Mouse (Mus musculus) liver, embryonic 12.5 days (tissue): ENCODE results near the gene Gpr45. TPM values are rescaled to one million over a fixed set of nuclear protein-coding genes. Genes with fewer than 3 reads are reported as not detected.

Experiments
- ATAC-seq: fragments of 200-750 bp; cut with Nextera tagmentation; 2 replicates; pipeline ENCODE4 v1.8.0; 2017; ENCODE audit warnings: moderate number of reproducible peaks, mild to moderate bottlenecking, moderate library complexity
- H3K27ac ChIP-seq: fragments of 300-500 bp; sonication (generic); 2 replicates; pipeline ENCODE4 v1.5.1; 2016; ENCODE audit warnings: mild to moderate bottlenecking
- H3K27me3 ChIP-seq: fragments of 300-500 bp; sonication (generic); replicated peaks from 2 replicates; pipeline ENCODE4 v1.6.1; 2016; ENCODE audit warnings: mild to moderate bottlenecking, moderate library complexity
- H3K36me3 ChIP-seq: fragments of 300-500 bp; sonication (generic); 2 replicates; pipeline ENCODE4 v1.6.1; 2016; ENCODE audit warnings: mild to moderate bottlenecking, moderate library complexity
- H3K4me1 ChIP-seq: fragments of 300-500 bp; sonication (generic); 2 replicates; pipeline ENCODE4 v1.6.1; 2016
- H3K4me2 ChIP-seq: fragments of 300-500 bp; sonication (generic); 2 replicates; pipeline ENCODE4 v1.6.1; 2016; ENCODE audit warnings: mild to moderate bottlenecking, moderate library complexity
- H3K4me3 ChIP-seq: fragments of 300-500 bp; sonication (generic); 2 replicates; pipeline ENCODE4 v1.5.1; 2016; ENCODE audit warnings: mild to moderate bottlenecking, moderate library complexity
- H3K9ac ChIP-seq: fragments of 300-500 bp; sonication (generic); 2 replicates; pipeline ENCODE4 v1.6.1; 2016; ENCODE audit warnings: mild to moderate bottlenecking, moderate library complexity
- H3K9me3 ChIP-seq: fragments of 300-500 bp; sonication (generic); replicated peaks from 2 replicates; pipeline ENCODE4 v1.6.1; 2016; ENCODE audit warnings: mild to moderate bottlenecking, moderate library complexity
- WGBS: fragments of 180-500 bp; shearing (Covaris S2); methylation state at CpG from one replicate; pipeline ENCODE4 v1.1.7; 2016; ENCODE audit not compliant: insufficient replicate concordance; 5-methylcytosine and 5-hydroxymethylcytosine counted together
- polyA plus RNA-seq: library from polyadenylated mRNA; unstranded; fragments of >200 nt; fragmentation: Nextera tagmentation; extraction: Ambion mirVana; gene quantifications from 2 replicates; pipeline ENCODE4 v1.2.1, GENCODE M21; 2016

Gpr45 gene
- 0.56 and 0.84 TPM in 2 replicates for polyA plus RNA-seq

GRCm38 (mm10) chr1:42952734-42953481 lies at the start of gene Gpr45:
TSS of gene Gpr45 (plus strand) at chr1:42952872.
- peak; percentile 40 for ATAC-seq
- no peak within 1 kb of the TSS for H3K9ac ChIP-seq
- WGBS: 2% methylated on average over 48 of the region's 71 CpGs
- peak within 1 kb of the TSS; percentile 50 for H3K4me3 ChIP-seq
- H3K4me1 ChIP-seq: no peaks in the 10 kb centered on the region; the same call in 1 of the 2 replicates
- H3K9me3 ChIP-seq: no peaks in the 10 kb centered on the region
- no peak within 1 kb of the TSS for H3K27ac ChIP-seq
- peak within 1 kb of the TSS; percentile 66 for H3K4me2 ChIP-seq
- peaks cover 39% of the 10 kb centered on the region for H3K27me3 ChIP-seq
- no peaks in the 10 kb centered on the region for H3K36me3 ChIP-seq

GRCm38 (mm10) chr1:42905148-42905547 lies 47.5 kb upstream of the Gpr45 start:
- Histone ChIP-seq H3K27me3 (no peaks in the 10 kb centered on the region), H3K9ac (no peak overlapping the region), H3K4me2 (no peak overlapping the region), H3K36me3 (peaks cover 43% of the 10 kb centered on the region), H3K27ac (no peak overlapping the region), H3K4me3 (no peak overlapping the region), H3K4me1 (no peaks in the 10 kb centered on the region), H3K9me3 (no peaks in the 10 kb centered on the region)
- WGBS: 82% methylated on average over 11 of the region's 11 CpGs
- no peak for ATAC-seq

GRCm38 (mm10) chr1:42906696-42907095 lies 46.0 kb upstream of the Gpr45 start:
- peaks cover 29% of the 10 kb centered on the region for H3K36me3 ChIP-seq
- 83% methylated on average over 7 of the region's 7 CpGs for WGBS
- no peak overlapping the region for H3K27ac ChIP-seq
- no peak for ATAC-seq
- no peak overlapping the region for H3K4me2 ChIP-seq
- no peak overlapping the region for H3K4me3 ChIP-seq
- no peak overlapping the region for H3K9ac ChIP-seq
- H3K4me1 ChIP-seq: no peaks in the 10 kb centered on the region
- no peaks in the 10 kb centered on the region for H3K9me3 ChIP-seq
- H3K27me3 ChIP-seq: no peaks in the 10 kb centered on the region

DNA sequence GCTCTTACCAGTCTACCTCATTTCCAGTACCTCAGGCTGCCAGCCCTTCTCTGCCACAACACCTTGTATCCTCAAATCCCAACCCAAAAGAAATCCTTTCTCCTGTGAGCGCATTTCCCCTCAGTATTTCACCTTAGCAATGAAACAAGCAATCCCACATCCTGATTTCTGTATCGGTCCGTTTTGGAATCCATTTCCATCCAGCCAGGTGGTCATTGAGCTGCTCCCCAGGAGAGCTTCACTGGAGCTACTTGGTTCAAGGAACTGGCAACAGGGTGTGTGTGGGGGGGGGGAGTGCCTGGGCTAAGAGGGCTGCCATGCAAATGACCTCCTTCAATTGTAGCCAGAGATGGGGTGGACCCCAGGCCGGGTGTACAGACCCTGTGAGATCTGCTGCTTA lies 45.5 kb upstream of the Gpr45 start:
- Histone ChIP-seq H3K27me3 (no peaks in the 10 kb centered on the region), H3K4me2 (no peak overlapping the region), H3K36me3 (peaks cover 29% of the 10 kb centered on the region), H3K9ac (no peak overlapping the region), H3K4me1 (no peaks in the 10 kb centered on the region), H3K27ac (no peak overlapping the region), H3K4me3 (no peak overlapping the region), H3K9me3 (no peaks in the 10 kb centered on the region)
- no peak for ATAC-seq
- 64% methylated on average over 4 of the region's 4 CpGs for whole genome bisulfite sequencing

- H3K4me3 ChIP-seq: no peak overlapping the region
- WGBS: 11% methylated on average over 4 of the region's 4 CpGs
These were observed 37.6 kb upstream of the Gpr45 start for GRCm38 (mm10) chr1:42915062-42915461.

DNA sequence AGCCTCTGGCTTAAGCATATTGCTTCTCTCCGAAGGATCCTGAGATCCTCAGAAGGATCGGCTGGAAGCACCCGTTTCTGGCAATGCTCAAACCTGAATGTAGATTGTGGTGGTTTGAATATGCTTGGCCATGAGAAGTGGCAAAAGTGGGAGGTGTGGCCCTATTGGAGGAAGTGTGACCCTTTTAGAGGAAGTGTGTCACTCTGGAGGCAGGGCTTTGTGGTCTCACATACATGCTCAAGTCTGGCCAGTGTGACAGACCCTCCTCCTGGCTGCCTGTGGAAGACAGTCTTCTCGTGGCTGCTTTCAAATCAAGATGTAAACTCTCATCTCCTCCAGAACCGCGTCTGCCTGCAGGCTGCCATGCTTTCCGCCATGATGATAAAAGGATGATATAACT lies 36.0 kb upstream of the Gpr45 start:
- ATAC-seq: no peak
- Histone ChIP-seq H3K9me3 (no peaks in the 10 kb centered on the region), H3K27me3 (no peaks in the 10 kb centered on the region), H3K9ac (no peak overlapping the region), H3K36me3 (no peaks in the 10 kb centered on the region), H3K4me3 (no peak overlapping the region), H3K27ac (no peak overlapping the region), H3K4me2 (no peak overlapping the region), H3K4me1 (no peaks in the 10 kb centered on the region)
- WGBS: 68% methylated on average over 7 of the region's 7 CpGs

More at GRCm38 (mm10) chr1:42915062-42915461, 37.6 kb upstream of the Gpr45 start:
- H3K4me2 ChIP-seq: no peak overlapping the region
- no peaks in the 10 kb centered on the region for H3K27me3 ChIP-seq
- H3K9me3 ChIP-seq: no peaks in the 10 kb centered on the region
- no peak for ATAC-seq
- H3K9ac ChIP-seq: no peak overlapping the region
- no peaks in the 10 kb centered on the region for H3K36me3 ChIP-seq
- H3K27ac ChIP-seq: no peak overlapping the region
- no peaks in the 10 kb centered on the region for H3K4me1 ChIP-seq

DNA sequence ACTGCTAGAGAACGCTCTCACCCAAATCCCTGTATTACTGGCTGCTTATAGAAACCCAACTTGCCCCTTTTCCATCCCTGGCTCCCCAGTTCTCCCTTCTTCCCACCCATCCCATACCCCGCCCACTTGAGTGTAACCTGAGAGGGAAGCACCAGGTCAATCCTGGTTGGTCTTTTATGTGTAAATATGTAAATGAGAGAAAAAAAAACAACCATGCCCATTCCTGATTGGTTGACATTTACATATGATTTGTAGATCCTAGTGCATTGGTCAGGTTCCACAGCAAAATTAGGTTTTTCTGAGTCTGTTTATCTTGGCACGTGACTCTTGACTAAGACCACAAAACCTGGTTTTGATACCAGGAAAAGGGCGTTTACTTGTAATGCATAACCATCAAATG lies 34.8 kb upstream of the Gpr45 start:
- ATAC-seq: no peak
- 27% methylated on average over 4 of the region's 4 CpGs for WGBS
- H3K36me3 ChIP-seq: no peaks in the 10 kb centered on the region
- H3K9ac ChIP-seq: no peak overlapping the region
- H3K4me2 ChIP-seq: no peak overlapping the region
- no peaks in the 10 kb centered on the region for H3K9me3 ChIP-seq
- H3K27ac ChIP-seq: no peak overlapping the region
- H3K27me3 ChIP-seq: no peaks in the 10 kb centered on the region
- H3K4me1 ChIP-seq: no peaks in the 10 kb centered on the region
- no peak overlapping the region for H3K4me3 ChIP-seq

DNA sequence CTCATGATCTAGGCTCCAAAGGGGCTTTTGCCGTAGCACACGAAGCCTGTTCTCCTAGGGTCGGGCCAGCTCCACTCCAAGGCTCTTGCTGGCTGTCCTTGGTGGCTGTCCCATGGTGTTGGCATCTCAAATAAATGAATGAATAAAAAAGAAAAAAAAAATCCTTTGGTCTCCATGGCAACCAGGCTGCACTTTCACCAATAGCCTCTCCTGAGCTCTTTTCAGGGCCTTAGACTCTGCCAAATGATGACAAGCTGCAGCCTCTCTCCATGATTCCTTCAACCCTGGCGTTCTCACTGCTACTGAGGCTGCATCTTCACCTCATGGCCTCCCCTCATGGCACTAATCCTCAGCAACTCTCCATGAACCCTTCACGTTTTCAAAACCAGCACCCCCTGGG lies 28.7 kb upstream of the Gpr45 start:
- 60% methylated on average over 5 of the region's 5 CpGs for WGBS
- H3K4me2 ChIP-seq: no peak overlapping the region
- H3K9me3 ChIP-seq: no peaks in the 10 kb centered on the region
- no peaks in the 10 kb centered on the region for H3K27me3 ChIP-seq
- H3K4me1 ChIP-seq: no peaks in the 10 kb centered on the region
- no peak for ATAC-seq
- no peak overlapping the region for H3K9ac ChIP-seq
- no peaks in the 10 kb centered on the region for H3K36me3 ChIP-seq
- no peak overlapping the region for H3K27ac ChIP-seq
- no peak overlapping the region for H3K4me3 ChIP-seq

DNA sequence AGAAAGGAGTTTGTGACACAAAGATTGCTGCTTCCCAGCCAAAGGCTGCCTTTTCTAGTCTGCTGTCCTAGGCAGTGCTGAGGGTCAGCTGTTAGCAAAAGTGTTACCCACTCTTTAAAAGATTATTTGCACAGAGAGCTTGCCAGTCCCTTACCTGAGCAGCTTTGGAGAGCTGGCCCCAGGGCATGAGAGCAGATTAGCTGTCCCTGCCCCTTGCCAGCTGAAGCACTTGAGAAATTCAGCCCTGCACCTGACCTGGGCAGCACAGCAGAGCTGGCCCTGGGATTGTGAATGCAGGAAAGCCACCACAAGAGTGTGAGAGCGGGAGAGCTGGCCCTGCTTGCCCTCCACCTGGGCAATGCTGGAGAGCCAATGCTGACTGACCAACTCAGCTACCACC lies 19.1 kb upstream of the Gpr45 start:
- H3K4me3 ChIP-seq: no peak overlapping the region
- no peaks in the 10 kb centered on the region for H3K9me3 ChIP-seq
- H3K27ac ChIP-seq: no peak overlapping the region
- WGBS: 61% methylated on average over 1 of the region's 1 CpGs
- no peak overlapping the region for H3K9ac ChIP-seq
- H3K4me1 ChIP-seq: no peaks in the 10 kb centered on the region
- no peaks in the 10 kb centered on the region for H3K27me3 ChIP-seq
- H3K4me2 ChIP-seq: no peak overlapping the region
- no peaks in the 10 kb centered on the region for H3K36me3 ChIP-seq
- ATAC-seq: no peak

- 52% methylated on average over 4 of the region's 4 CpGs for WGBS
- no peak overlapping the region for H3K9ac ChIP-seq
- ATAC-seq: no peak
These were observed 4.2 kb upstream of the Gpr45 start for GRCm38 (mm10) chr1:42948486-42948885.

GRCm38 (mm10) chr1:42953482-42953822 lies 780 bp downstream of the Gpr45 start:
- Histone ChIP-seq H3K9ac (no peak overlapping the region), H3K4me3 (peak overlapping the region; percentile 50), H3K9me3 (no peaks in the 10 kb centered on the region), H3K4me2 (peak overlapping the region; percentile 66), H3K27me3 (peaks cover 39% of the 10 kb centered on the region), H3K4me1 (no peaks in the 10 kb centered on the region; the same call in 1 of the 2 replicates), H3K36me3 (no peaks in the 10 kb centered on the region), H3K27ac (no peak overlapping the region)
- no peak for ATAC-seq
- WGBS: 2% methylated on average over 16 of the region's 16 CpGs

More at GRCm38 (mm10) chr1:42948486-42948885, 4.2 kb upstream of the Gpr45 start:
- H3K27ac ChIP-seq: no peak overlapping the region
- H3K9me3 ChIP-seq: no peaks in the 10 kb centered on the region
- no peaks in the 10 kb centered on the region for H3K36me3 ChIP-seq
- no peaks in the 10 kb centered on the region; the same call in 1 of the 2 replicates for H3K4me1 ChIP-seq
- H3K4me3 ChIP-seq: no peak overlapping the region
- no peak overlapping the region for H3K4me2 ChIP-seq
- H3K27me3 ChIP-seq: peaks cover 23% of the 10 kb centered on the region

- H3K4me3 ChIP-seq: no peak overlapping the region
- H3K27ac ChIP-seq: no peak overlapping the region
- ATAC-seq: no peak
- peaks cover 33% of the 10 kb centered on the region for H3K27me3 ChIP-seq
- H3K9ac ChIP-seq: no peak overlapping the region
- no peaks in the 10 kb centered on the region; the same call in 1 of the 2 replicates for H3K4me1 ChIP-seq
- no peaks in the 10 kb centered on the region for H3K36me3 ChIP-seq
- 72% methylated on average over 1 of the region's 1 CpGs for WGBS
- H3K9me3 ChIP-seq: no peaks in the 10 kb centered on the region
- no peak overlapping the region for H3K4me2 ChIP-seq
These were observed 4.2 kb downstream of the Gpr45 start for GRCm38 (mm10) chr1:42956828-42957227.
